Mouse (Mus musculus) midbrain, embryonic 11.5 days (tissue): ENCODE measurements around the gene Wdtc1. TPM values are rescaled to one million over a fixed set of nuclear protein-coding genes. Genes with fewer than 3 reads are reported as not detected.
A peak's percentile ranks its signal among the peaks of the same experiment; 100 is the strongest.

Experiments used
- ATAC-seq: fragments of 200-750 bp; cut with Nextera tagmentation; 2 replicates; pipeline ENCODE4 v1.8.0; 2017; ENCODE audit warnings: moderate TSS enrichment, moderate library complexity; ENCODE audit not compliant: low FRiP score
- DNase-seq: peaks from one replicate; pipeline ENCODE4 v3.0.0; 2015; ENCODE audit warnings: low spot score; ENCODE audit errors: missing footprints
- H3K27ac ChIP-seq: fragments of 300-500 bp; sonication (generic); 2 replicates; pipeline ENCODE4 v1.5.1; 2014; ENCODE audit warnings: low read depth, low read length
- H3K27me3 ChIP-seq: fragments of 300-500 bp; sonication (generic); 2 replicates; pipeline ENCODE4 v1.6.1; 2014; ENCODE audit warnings: mild to moderate bottlenecking, low read length, moderate library complexity, mixed read lengths; ENCODE audit not compliant: control insufficient read depth, insufficient read depth
- H3K36me3 ChIP-seq: fragments of 300-500 bp; sonication (generic); 2 replicates; pipeline ENCODE4 v1.6.1; 2014; ENCODE audit warnings: mild to moderate bottlenecking, low read length, moderate library complexity, mixed read lengths; ENCODE audit not compliant: control insufficient read depth, insufficient read depth
- H3K4me1 ChIP-seq: fragments of 300-500 bp; sonication (generic); 2 replicates; pipeline ENCODE4 v1.6.1; 2014; ENCODE audit warnings: low read length; ENCODE audit not compliant: control insufficient read depth, insufficient read depth
- H3K4me2 ChIP-seq: fragments of 300-500 bp; sonication (generic); 2 replicates; pipeline ENCODE4 v1.6.1; 2014; ENCODE audit warnings: mild to moderate bottlenecking, moderate library complexity
- H3K4me3 ChIP-seq: fragments of 300-500 bp; sonication (generic); 2 replicates; pipeline ENCODE4 v1.5.1; 2014; ENCODE audit warnings: low read depth, low read length
- H3K9ac ChIP-seq: fragments of 300-500 bp; sonication (generic); 2 replicates; pipeline ENCODE4 v1.6.1; 2014; ENCODE audit warnings: low read length
- H3K9me3 ChIP-seq: fragments of 300-500 bp; sonication (generic); 2 replicates; pipeline ENCODE4 v1.6.1; 2016; ENCODE audit warnings: low read length; ENCODE audit not compliant: control insufficient read depth
- WGBS: fragments of 180-500 bp; shearing (Covaris S2); extraction: QIAGEN DNeasy Blood & Tissue Kit; methylation state at CpG from one replicate; pipeline ENCODE4 v1.1.7; 2014; 5-methylcytosine and 5-hydroxymethylcytosine counted together
- polyA plus RNA-seq: library from polyadenylated mRNA; unstranded; fragments of >200 nt; fragmentation: Nextera tagmentation; extraction: Ambion mirVana; gene quantifications from 2 replicates; pipeline ENCODE4 v1.2.1, GENCODE M21; 2014

The Wdtc1 gene
- polyA plus RNA-seq, 1 experiment from 2014 or later, result 22.2 TPM

GRCm38 (mm10) chr4:133281951-133282481 lies 71.3 kb downstream of the Wdtc1 start:
- peak overlapping the region; percentile 27; the same call in 1 of the 2 replicates for H3K9ac ChIP-seq
- 0 out of 2 replicates have a peak, but pooled peaks have one; percentile 17 for ATAC-seq
- 20% methylated on average over 5 of the region's 5 CpGs for WGBS
- H3K36me3 ChIP-seq, result no peaks in the 10 kb centered on the region
- DNase-seq, result no peak
- no peaks in the 10 kb centered on the region for H3K9me3 ChIP-seq
- H3K4me1 ChIP-seq, result peaks cover 15% of the 10 kb centered on the region
- H3K27ac ChIP-seq, result peak overlapping the region; percentile 48; the same call in 1 of the 2 replicates
- no peak overlapping the region for H3K4me2 ChIP-seq
- no peak overlapping the region for H3K4me3 ChIP-seq
- no peaks in the 10 kb centered on the region for H3K27me3 ChIP-seq

- H3K4me3 ChIP-seq, result no peak overlapping the region
- peak overlapping the region; percentile 27; the same call in 1 of the 2 replicates for H3K9ac ChIP-seq
- no peak for ATAC-seq
- H3K27ac ChIP-seq, result peak overlapping the region; percentile 44; the same call in 1 of the 2 replicates
- no peak for DNase-seq
- no peaks in the 10 kb centered on the region for H3K27me3 ChIP-seq
- no peaks in the 10 kb centered on the region for H3K9me3 ChIP-seq
- 51% methylated on average over 7 of the region's 7 CpGs for WGBS
- no peaks in the 10 kb centered on the region for H3K36me3 ChIP-seq
- peaks cover 18% of the 10 kb centered on the region for H3K4me1 ChIP-seq
- no peak overlapping the region for H3K4me2 ChIP-seq
Observed at GRCm38 (mm10) chr4:133281513-133281912, 71.8 kb downstream of the Wdtc1 start.

GRCm38 (mm10) chr4:133278482-133278881 lies 74.8 kb downstream of the Wdtc1 start:
- peak overlapping the region; percentile 87; the same call in 1 of the 2 replicates for H3K9ac ChIP-seq
- 84% methylated on average over 3 of the region's 3 CpGs for WGBS
- ATAC-seq, result no peak

GRCm38 (mm10) chr4:133278067-133278466 lies 75.2 kb downstream of the Wdtc1 start:
- peak overlapping the region; percentile 86 for H3K27ac ChIP-seq
- H3K4me3 ChIP-seq, result peak overlapping the region; percentile 64
- H3K36me3 ChIP-seq, result no peaks in the 10 kb centered on the region
- 34% methylated on average over 6 of the region's 6 CpGs for WGBS
- DNase-seq (no peak), ATAC-seq (peak; percentile 25; the same call in 1 of the 2 replicates)
- H3K4me1 ChIP-seq, result peaks cover 20% of the 10 kb centered on the region
- peak overlapping the region; percentile 46 for H3K4me2 ChIP-seq
- no peaks in the 10 kb centered on the region for H3K27me3 ChIP-seq
- peak overlapping the region; percentile 87 for H3K9ac ChIP-seq
- no peaks in the 10 kb centered on the region for H3K9me3 ChIP-seq

More at GRCm38 (mm10) chr4:133278482-133278881, 74.8 kb downstream of the Wdtc1 start:
- Histone ChIP-seq H3K9me3 (no peaks in the 10 kb centered on the region), H3K4me3 (peak overlapping the region; percentile 64; the same call in 1 of the 2 replicates), H3K4me1 (peaks cover 20% of the 10 kb centered on the region), H3K27ac (peak overlapping the region; percentile 86; the same call in 1 of the 2 replicates), H3K4me2 (peak overlapping the region; percentile 46), H3K36me3 (no peaks in the 10 kb centered on the region), H3K27me3 (no peaks in the 10 kb centered on the region)
- no peak for DNase-seq

GRCm38 (mm10) chr4:133277104-133278026 lies 75.9 kb downstream of the Wdtc1 start, which contains the start of gene Tmem222:
Gene Tmem222, minus strand, starts transcription at chr4:133277792.
- WGBS, result under 1% methylated on average over 73 of the region's 73 CpGs

GRCm38 (mm10) chr4:133270929-133271328 lies 82.4 kb downstream of the Wdtc1 start:
- Histone ChIP-seq H3K9ac (no peak overlapping the region), H3K27me3 (no peaks in the 10 kb centered on the region), H3K9me3 (no peaks in the 10 kb centered on the region), H3K4me3 (no peak overlapping the region), H3K27ac (no peak overlapping the region), H3K36me3 (peaks cover 28% of the 10 kb centered on the region), H3K4me1 (no peaks in the 10 kb centered on the region), H3K4me2 (no peak overlapping the region)
- no peak for ATAC-seq
- DNase-seq, result no peak
- 89% methylated on average over 9 of the region's 9 CpGs for WGBS

More at GRCm38 (mm10) chr4:133277104-133278026, 75.9 kb downstream of the Wdtc1 start, which contains the start of gene Tmem222:
- Histone ChIP-seq H3K9me3 (no peaks in the 10 kb centered on the region), H3K27me3 (no peaks in the 10 kb centered on the region), H3K4me1 (peaks cover 16% of the 10 kb centered on the region), H3K27ac (peak within 1 kb of the TSS; percentile 86), H3K9ac (peak within 1 kb of the TSS; percentile 87), H3K4me2 (peak within 1 kb of the TSS; percentile 46), H3K4me3 (peak within 1 kb of the TSS; percentile 64), H3K36me3 (no peaks in the 10 kb centered on the region)
- ATAC-seq (peak; percentile 92), DNase-seq (peak; percentile 99)

- H3K9me3 ChIP-seq, result no peaks in the 10 kb centered on the region
- H3K27me3 ChIP-seq, result no peaks in the 10 kb centered on the region
- H3K9ac ChIP-seq, result no peak overlapping the region
- H3K27ac ChIP-seq, result no peak overlapping the region
- DNase-seq (no peak), ATAC-seq (no peak)
- 95% methylated on average over 3 of the region's 3 CpGs for WGBS
- peaks cover 40% of the 10 kb centered on the region for H3K36me3 ChIP-seq
- no peak overlapping the region for H3K4me3 ChIP-seq
- no peak overlapping the region for H3K4me2 ChIP-seq
- H3K4me1 ChIP-seq, result no peaks in the 10 kb centered on the region
Observed at GRCm38 (mm10) chr4:133269596-133269995, 83.7 kb downstream of the Wdtc1 start.

GRCm38 (mm10) chr4:133268931-133269330 lies 84.3 kb downstream of the Wdtc1 start:
- 96% methylated on average over 3 of the region's 3 CpGs for WGBS
- Histone ChIP-seq H3K9me3 (peaks cover 3% of the 10 kb centered on the region; the same call in 1 of the 2 replicates), H3K4me3 (no peak overlapping the region), H3K9ac (no peak overlapping the region), H3K27me3 (no peaks in the 10 kb centered on the region), H3K4me1 (no peaks in the 10 kb centered on the region), H3K27ac (no peak overlapping the region), H3K36me3 (peaks cover 45% of the 10 kb centered on the region), H3K4me2 (no peak overlapping the region)
- DNase-seq, result no peak
- ATAC-seq, result no peak
